Mouse (Mus musculus) spleen, postnatal 4 days (tissue): ENCODE data around the gene Tia1.

ENCODE experiments used
- DNase-seq, 2 experiments: peaks; one replicate each; pipeline ENCODE4 v3.0.0; 2022; ENCODE audit warnings: low spot score in 2 of 2

Tia1 gene

DNA sequence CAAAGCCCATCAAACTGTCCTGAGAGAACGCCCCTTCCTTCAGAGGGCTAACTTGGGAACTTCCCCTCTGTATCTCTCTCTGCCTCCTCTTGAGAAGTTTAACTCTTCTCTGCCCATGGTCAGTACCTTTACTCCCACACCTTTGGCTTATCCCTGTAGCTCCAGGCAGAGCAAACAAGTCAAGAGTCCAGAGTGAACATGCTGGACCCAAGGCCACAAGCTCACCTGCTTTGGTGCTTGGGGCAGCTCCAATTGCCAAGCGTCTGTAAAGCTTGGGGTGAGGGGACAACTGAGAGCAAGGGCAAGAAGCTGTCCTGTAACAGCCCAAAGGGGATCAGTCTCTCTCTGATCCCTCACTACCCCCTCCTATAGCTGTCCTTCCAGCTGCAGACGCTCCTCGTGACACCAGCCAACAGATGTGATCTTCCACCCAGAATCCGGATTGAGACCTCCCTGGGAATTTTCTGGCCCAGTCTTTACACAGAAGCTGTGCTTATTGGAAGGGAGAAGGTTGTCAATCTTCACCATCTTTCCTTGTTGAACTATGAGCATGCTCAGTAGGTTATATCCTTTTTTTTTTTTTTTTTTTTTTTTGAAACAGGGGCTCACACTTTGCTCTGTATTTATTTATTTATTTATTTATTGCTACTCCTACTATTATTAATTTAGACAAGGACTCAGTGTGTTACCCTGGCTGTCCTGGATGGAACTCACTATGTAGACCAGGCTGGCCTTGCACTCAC, 18.5 kb upstream of the Tia1 start:
- DNase-seq = no peak

- no peak for DNase-seq
Measured at GRCm38 (mm10) chr6:86387313-86387712, 16.7 kb upstream of the Tia1 start.

DNA sequence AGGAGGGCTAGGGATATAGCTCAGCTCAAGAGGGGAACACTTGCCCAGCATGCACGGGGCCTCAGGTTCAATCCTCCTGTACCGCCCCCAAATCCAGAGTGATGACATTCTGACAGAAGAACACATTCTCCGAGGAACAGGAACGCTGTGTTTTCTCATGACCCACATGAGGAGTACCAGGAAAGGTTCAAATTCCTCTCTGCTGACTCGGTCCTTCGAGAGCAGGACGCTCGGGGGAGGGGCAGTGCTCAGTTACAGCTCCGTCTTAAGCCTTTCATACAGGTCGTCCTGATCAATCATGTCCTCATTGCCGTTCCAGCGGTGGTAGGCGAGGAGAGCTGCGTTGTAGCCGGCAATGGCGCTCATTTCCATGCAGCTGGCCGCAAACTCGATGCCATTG, 15.6 kb upstream of the Tia1 start:
- no peak for DNase-seq

DNA sequence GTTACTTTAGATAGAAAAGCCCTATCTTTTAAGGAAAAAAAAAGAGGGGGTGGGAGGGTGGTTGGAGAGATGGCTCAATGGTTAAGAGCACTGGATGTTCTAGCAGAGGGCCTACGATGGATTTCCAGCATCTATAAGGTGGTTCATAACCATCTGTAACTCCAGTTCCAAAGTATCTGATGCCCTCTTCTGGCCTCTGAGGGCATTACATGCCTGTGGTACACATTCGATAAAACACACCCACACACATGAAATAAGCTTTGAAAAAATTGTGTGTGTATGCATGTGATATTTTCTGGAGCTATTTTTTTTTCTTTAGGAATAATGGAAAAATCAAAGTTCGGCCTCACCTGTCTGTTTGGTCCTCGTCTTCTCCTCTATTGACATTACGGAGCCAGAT, 12.7 kb upstream of the Tia1 start:
- DNase-seq = no peak

- no peak for DNase-seq
Measured at GRCm38 (mm10) chr6:86393187-86393586, 10.8 kb upstream of the Tia1 start.

DNA sequence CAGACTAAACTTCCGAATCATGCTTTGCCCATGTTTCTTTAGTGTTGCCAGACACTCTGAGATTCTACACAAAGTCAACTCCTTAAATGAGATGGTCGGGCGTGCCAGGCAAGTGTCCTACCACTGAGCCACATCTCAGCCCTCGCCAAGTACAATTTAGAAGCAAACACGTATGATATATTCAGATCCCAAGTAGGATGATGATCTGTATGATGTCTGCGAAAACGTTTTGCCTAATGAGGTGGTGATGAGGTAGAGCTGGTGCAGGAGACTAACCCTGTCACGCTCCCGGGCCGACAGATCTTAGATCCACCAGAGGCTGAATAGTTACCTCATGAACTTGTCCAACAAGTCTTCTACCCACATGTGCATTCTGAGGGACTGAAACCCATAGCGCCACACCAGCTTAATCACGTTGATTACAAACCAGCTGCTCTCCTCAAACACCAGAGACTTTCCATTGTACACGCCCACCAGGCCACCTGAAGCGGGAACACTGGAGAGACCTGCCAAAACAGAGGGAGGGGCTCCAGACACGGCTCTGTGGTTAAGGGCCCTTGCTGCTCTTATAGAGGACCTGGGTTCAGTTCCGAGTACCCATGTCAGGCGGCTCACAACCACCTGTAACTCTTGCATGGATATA, 9.8 kb upstream of the Tia1 start:
- no peak for DNase-seq

- no peak for DNase-seq
Measured at GRCm38 (mm10) chr6:86395021-86395420, 9.0 kb upstream of the Tia1 start.

GRCm38 (mm10) chr6:86395969-86396368, 8.1 kb upstream of the Tia1 start:
- no peak for DNase-seq

DNA sequence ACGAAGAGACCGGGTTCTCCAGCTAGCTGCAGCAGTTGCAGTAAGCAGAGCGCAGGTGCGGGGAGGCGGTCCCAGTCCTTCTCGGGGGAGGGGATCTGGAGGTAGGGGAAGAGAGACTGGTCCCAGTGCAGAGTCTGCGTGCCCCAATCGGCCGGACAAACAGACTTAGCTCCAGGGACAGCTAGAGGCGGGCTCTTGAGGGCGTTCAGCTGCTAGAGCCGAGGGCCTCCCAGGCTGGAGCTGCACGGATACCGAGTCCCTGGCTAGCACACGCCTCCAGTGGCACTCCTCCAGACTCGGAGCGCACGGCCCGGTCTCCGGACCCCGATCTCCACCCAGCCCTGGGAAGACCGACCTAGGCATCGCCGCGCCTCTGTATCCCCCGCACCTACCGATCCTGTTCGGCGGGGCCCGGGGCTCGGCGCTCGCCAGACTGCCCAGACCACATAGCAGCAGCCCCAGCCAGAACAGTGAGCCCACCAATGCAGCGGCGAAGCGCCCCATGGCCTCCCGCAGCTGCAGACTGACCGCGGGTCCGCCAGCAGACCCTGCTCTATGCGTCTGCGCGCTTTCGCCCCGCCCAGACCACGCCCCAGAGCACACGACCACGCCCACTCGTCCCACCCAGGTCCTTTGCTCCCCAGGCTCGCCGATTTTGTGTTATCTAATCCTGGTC, 7.3 kb upstream of the Tia1 start, which contains the start of gene Pcyox1:
Gene Pcyox1, minus strand, starts transcription at position 574 of the 676 bp plus-strand sequence.
- peak; percentile 87 to 93 for DNase-seq

GRCm38 (mm10) chr6:86397257-86397980, 6.6 kb upstream of the Tia1 start:
- DNase-seq = no peak

- DNase-seq = no peak
Measured at GRCm38 (mm10) chr6:86398986-86399385, 5.0 kb upstream of the Tia1 start.

DNA sequence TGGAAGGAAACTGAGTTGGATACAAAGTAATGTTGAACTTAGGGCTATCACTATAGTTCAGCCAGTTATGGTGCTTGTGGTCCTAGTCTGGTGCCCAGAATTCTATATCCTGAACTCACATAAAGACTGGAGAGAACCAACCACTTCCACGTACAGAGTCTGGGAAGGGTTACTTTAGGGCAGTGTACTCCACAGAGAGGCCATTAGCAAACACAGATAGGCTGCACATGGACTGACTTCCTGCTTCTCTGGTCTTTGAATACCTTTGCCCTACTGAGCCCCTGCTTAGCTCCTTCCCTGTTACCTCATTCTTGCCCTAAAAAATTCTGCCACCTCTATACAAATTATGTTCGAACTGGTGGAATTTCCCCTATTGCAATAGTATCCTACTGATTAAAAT, 4.0 kb upstream of the Tia1 start:
- DNase-seq = no peak

- DNase-seq = peak; percentile 76 to 83
Measured at GRCm38 (mm10) chr6:86400972-86401371, 3.0 kb upstream of the Tia1 start.

GRCm38 (mm10) chr6:86402681-86403607, 1.1 kb upstream of the Tia1 start:
- no peak for DNase-seq

DNA sequence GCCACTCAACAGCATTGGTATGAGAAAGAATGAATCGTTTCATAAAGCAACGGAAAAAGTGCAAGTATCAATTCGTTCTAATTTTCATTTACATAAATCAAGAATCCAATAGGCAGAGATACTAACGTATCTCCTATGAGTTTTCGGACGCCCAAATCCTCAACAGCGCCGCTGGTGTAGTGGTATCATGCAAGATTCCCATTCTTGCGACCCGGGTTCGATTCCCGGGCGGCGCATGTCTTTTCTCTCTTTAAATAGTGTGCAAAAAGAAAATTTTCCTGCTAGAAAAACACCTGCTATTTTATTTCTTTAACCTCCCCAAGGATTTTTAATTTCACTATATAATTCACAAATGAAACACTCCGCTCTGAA, 305 bp upstream of the Tia1 start:
- peak; percentile 87 to 92 for DNase-seq

- DNase-seq = no peak
Measured at GRCm38 (mm10) chr6:86404996-86405395, 977 bp downstream of the Tia1 start.

- no peak for DNase-seq
Measured at GRCm38 (mm10) chr6:86406306-86406705, 2.3 kb downstream of the Tia1 start.

DNA sequence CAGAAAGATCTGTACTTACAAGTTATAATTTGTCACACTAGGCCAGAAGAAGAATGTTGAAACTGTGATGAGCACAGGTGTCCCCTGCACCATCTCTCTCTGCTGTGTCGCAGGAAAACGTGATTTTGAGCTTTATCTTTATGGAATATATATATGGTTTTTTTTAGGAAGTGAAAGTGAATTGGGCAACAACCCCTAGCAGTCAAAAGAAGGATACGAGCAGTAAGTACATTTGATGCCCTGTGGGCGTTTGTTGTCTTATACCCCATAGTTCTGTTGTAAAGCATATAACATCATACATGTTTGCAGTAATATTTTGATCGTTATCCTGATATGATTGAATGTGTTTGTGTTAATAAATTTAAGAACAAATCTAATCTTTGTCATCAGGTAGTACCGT, 14.7 kb downstream of the Tia1 start:
- DNase-seq = no peak

GRCm38 (mm10) chr6:86419239-86419638, 15.2 kb downstream of the Tia1 start:
- DNase-seq = no peak

DNA sequence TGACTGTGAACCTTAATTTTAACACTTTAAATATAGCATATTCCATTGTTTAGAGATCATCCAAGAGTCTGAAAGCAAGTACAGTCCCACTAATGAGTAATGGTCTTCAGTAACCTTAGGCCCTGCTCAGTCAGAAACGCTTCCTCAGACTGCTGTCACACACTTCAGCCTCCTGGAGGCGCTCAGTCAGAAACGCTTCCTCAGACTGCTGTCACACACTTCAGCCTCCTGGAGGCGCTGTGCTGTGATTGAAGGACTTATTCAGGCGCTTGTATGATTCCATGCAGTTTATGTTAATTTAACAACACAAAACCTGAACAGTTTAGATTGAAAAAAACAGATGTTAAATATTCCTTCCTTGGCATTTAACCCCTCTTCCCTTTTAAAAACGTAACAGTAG, 16.5 kb downstream of the Tia1 start:
- DNase-seq = no peak

GRCm38 (mm10) chr6:86426358-86426757, 22.3 kb downstream of the Tia1 start, which contains the start of gene Gm44790:
Gm44790 (plus strand) TSS chr6:86426658.
- no peak for DNase-seq
